Mouse (Mus musculus) splenic B cell, adult 2 months (primary cell): ENCODE results near the gene Rarres1.
A peak's percentile ranks its signal among the peaks of the same experiment; 100 is the strongest.

Experiments used
- DNase-seq: peaks from one replicate; pipeline ENCODE4 v3.0.0-alpha.2; 2011; ENCODE audit warnings: low read depth, low spot score
- H3K27me3 ChIP-seq: 2 replicates; pipeline ENCODE4 v1.6.1; 2012; ENCODE audit warnings: mild to moderate bottlenecking, low read length, moderate library complexity, mixed read lengths; ENCODE audit not compliant: control insufficient read depth, poor library complexity, insufficient read depth, severe bottlenecking
- H3K36me3 ChIP-seq: 2 replicates; pipeline ENCODE4 v1.6.1; 2012; ENCODE audit warnings: mild to moderate bottlenecking, low read length, moderate library complexity, mixed read lengths; ENCODE audit not compliant: control insufficient read depth, poor library complexity, insufficient read depth, severe bottlenecking

Rarres1 gene

DNA sequence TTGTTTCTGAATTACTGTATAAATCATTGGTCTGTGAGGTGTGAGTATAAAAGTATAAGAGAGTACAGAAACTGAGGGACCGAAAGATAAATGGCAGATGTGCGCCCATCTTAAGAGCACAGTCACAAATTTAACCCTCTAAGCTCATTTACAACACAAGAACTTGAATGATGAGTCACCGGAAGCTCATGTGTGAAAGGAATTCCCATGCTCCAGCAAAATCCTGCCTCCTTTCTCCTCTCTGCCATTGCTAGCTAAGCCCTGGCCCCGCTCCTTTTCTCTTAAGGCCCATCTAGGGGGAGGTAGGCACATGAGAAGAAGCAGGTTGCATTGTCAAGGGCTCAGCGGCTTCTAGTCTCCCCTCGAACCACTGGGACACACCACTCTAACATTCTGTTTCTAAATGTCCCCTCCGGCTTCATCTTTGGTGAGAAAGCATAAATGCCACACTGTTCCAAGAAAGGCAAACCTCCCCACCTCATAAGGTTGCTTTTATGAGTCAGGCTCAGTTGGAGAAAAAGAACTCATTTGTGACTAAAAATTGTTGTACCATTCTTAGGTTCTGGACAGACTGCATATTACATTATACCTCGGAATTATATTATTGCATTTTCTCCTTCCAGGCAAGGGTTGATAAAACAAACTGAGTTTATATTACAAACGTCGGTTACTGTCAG is 7.0 kb downstream of the Rarres1 start:
- H3K36me3 ChIP-seq, result no peaks in the 10 kb centered on the region
- no peak for DNase-seq
- H3K27me3 ChIP-seq, result no peaks in the 10 kb centered on the region

DNA sequence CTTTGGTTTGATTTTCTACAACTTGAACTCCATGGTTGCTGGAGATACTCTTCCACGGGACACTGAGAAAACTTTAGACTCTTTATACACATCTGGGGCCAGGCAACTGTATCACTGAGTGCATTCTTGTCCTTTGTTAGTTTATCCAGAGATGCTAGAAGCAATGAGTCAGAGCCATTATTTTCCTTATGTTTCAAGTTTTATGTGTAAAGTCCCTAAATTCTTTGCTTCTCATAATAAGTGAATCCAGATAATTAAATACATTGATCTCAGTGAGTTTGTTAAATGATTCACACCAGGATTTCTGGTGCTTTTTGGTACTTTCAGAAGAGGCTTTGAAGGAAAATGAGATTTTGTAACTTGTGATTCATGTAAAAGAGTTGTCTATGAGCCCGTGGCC is 10.0 kb downstream of the Rarres1 start:
- H3K36me3 ChIP-seq, result no peaks in the 10 kb centered on the region
- no peaks in the 10 kb centered on the region for H3K27me3 ChIP-seq
- DNase-seq, result no peak

DNA sequence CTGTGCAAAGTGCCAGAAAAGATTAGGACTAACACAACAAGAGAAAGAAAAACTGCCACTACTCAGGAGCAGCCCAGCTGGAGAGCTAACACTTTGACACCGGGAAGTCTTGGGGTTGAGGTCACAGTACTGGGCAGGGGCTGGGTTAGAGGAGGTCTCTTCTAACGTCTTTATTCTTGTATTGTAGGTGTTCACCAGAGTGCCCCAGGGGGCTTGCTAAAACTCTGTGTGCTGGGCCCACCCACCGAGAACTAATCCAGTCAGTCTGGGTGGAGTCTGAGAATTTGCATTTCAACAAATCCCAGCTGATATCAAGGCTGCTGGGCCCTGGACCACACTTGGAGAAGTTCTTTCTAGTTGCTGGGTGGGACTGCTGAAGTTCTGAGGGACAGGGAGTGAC is 11.4 kb downstream of the Rarres1 start:
- Histone ChIP-seq H3K36me3 (no peaks in the 10 kb centered on the region), H3K27me3 (no peaks in the 10 kb centered on the region)
- no peak for DNase-seq

GRCm38 (mm10) chr3:67499406-67499791 is 15.9 kb downstream of the Rarres1 start:
- no peak for DNase-seq
- no peaks in the 10 kb centered on the region for H3K27me3 ChIP-seq
- H3K36me3 ChIP-seq, result no peaks in the 10 kb centered on the region

GRCm38 (mm10) chr3:67498773-67499405 is 16.4 kb downstream of the Rarres1 start:
- H3K36me3 ChIP-seq, result no peaks in the 10 kb centered on the region
- no peak for DNase-seq
- no peaks in the 10 kb centered on the region for H3K27me3 ChIP-seq

DNA sequence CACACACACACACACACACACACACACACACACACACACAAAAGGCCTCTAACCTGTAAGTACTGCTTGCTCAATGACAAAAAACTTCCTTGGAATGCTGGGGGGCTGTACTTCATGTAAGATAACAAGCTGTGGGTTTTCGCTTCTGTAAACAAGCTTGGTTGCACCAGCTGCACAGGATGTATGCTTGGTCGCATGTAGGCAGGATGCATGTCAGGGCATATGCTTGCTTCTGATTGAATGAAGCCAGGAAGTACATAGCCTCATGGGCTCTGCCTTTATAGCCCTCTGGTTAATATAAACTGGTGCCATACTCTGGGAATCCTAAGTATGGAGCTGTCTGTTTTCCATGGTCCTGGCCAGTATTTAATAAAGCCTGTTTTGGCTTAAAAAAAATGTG is 17.3 kb downstream of the Rarres1 start:
- no peaks in the 10 kb centered on the region for H3K27me3 ChIP-seq
- peak; percentile 71 for DNase-seq
- H3K36me3 ChIP-seq, result no peaks in the 10 kb centered on the region

GRCm38 (mm10) chr3:67496310-67496709 is 19.0 kb downstream of the Rarres1 start:
- DNase-seq, result peak; percentile 65
- no peaks in the 10 kb centered on the region for H3K27me3 ChIP-seq
- no peaks in the 10 kb centered on the region for H3K36me3 ChIP-seq

GRCm38 (mm10) chr3:67493132-67493531 is 22.2 kb downstream of the Rarres1 start:
- Histone ChIP-seq H3K27me3 (no peaks in the 10 kb centered on the region), H3K36me3 (no peaks in the 10 kb centered on the region)
- no peak for DNase-seq

DNA sequence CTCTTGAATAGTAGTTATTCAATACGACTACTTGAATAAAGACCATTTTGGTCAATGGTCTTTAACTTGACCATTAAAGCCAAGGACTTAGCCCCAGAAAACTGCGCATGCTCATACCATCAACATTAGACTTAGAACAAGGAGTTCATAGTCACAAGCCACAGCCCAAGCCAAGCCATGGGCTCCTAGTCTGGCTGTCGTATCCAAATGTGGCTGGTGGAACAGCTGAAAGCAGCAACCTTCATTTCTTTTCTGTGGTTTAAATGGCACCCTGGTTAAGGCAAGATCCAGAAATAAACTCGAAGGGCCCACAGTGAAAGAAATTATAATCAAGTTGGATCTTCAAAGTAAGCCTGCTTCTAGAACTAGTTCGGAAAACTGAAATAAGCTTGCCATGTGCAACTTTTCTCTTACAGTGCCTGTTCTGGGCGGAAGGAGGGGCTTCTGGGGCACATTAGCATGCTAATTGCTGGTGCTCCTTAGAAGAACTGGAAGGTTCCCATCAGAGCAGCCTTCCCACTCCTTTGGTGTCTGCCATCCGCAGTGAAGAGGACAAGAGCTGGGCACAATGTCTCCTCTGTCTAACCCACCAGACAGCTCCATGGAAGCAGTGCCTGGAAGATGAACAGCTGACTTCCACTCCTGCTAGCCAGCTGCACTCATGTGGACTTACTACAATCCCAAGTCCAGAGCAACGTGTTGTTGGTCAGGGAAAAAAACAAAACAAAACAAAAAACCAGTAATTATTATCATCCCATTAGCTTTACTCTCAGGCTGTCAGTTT is 23.0 kb downstream of the Rarres1 start:
- DNase-seq, result no peak
- no peaks in the 10 kb centered on the region for H3K27me3 ChIP-seq
- no peaks in the 10 kb centered on the region for H3K36me3 ChIP-seq

DNA sequence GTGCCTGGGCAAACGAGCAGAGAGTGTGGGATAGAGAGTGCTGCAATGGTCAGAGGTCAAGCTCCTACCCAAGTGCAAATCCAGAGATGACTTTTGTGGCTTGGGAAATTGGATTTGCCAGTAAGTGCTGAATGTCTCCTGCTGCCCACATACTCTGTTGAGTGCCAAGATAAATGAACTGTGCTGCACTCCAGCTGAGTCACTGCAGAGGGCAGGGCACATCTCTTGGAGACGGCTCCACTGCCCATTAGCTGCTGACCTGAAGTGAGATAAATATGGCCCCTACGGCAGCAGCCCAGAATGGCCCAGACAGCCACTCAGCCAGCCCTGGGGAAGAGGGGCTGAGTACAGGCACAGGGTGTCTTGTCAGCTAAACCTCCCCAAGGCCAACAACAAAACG is 25.2 kb downstream of the Rarres1 start:
- H3K27me3 ChIP-seq, result no peaks in the 10 kb centered on the region
- DNase-seq, result no peak
- no peaks in the 10 kb centered on the region for H3K36me3 ChIP-seq

DNA sequence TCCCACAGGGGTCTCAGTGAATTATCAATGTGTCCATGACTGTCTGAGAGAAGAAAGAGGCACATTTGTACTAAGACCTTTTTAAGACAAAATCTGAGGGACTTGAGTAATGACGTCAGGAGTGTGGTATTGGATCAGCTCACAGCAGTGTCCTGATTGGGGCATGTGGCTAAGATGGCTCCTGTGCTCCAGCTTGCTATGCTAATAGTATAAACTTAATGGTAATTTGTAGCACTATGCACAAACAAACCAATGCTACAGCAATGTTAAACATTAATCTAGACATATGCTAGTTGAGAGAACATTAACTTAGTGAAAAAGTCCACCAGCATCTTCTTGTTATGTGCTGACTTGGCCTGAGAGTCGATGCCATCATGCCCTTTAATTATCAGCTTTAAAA is 30.1 kb downstream of the Rarres1 start:
- no peak for DNase-seq

GRCm38 (mm10) chr3:67482400-67482799 is 32.9 kb downstream of the Rarres1 start:
- no peak for DNase-seq
- H3K27me3 ChIP-seq, result no peaks in the 10 kb centered on the region
- peaks cover 6% of the 10 kb centered on the region; the same call in 1 of the 2 replicates for H3K36me3 ChIP-seq

More for the DNA sequence above, 30.1 kb downstream of the Rarres1 start:
- Histone ChIP-seq H3K36me3 (no peaks in the 10 kb centered on the region), H3K27me3 (no peaks in the 10 kb centered on the region)

DNA sequence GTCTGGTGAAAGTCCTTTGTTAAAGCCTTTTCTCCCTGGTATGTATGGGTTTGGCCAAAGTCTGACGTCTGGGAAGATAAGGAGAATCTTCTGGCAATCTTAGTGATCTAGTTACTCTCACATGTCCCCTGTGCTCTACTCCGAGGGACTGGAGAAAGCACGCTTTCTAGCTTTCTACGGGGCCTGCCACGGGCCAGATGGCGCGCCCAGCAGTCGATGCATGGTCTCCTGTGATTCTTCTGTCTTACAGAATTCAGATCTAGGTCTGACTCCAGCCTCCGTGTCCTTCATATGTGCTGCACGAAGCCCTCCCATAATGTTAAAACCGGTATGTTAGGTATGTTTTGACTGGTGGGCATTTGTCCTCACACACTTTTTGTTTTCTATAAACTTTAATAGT is 35.5 kb downstream of the Rarres1 start:
- Histone ChIP-seq H3K27me3 (no peaks in the 10 kb centered on the region), H3K36me3 (peaks cover 6% of the 10 kb centered on the region; the same call in 1 of the 2 replicates)
- no peak for DNase-seq

DNA sequence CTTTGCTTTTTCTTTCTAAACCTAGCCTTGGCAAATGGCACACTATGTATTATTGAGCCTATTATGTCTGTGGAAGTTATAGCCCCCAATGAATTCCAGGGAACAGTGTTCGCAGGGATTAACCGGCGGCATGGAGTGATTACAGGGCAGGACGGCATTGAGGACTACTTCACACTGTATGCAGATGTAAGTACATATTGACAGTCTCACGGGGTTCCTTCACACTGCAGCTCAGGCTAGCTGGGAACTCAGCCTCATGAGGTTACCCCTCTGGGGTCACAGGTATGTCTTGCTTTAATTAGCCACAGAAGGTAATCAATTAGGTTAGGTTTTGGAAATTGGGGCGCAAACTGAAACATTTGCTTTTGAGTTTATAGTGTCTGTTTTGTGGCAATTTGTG is 41.9 kb downstream of the Rarres1 start:
- no peak for DNase-seq
- H3K27me3 ChIP-seq, result no peaks in the 10 kb centered on the region

More for the DNA sequence above, 41.9 kb downstream of the Rarres1 start:
- no peaks in the 10 kb centered on the region; the same call in 1 of the 2 replicates for H3K36me3 ChIP-seq
